ENCODE assay signal across 22 mouse cellular contexts in genomic region chr6:90363301-90363700, GRCm38 (mm10). TPM values are rescaled to one million over a fixed set of nuclear protein-coding genes. Genes with fewer than 3 reads are reported as not detected.
DNase-seq lines count a peak whose midpoint lies in the region; ATAC-seq and TF ChIP-seq lines count a peak whose summit lies in the region.
"Had no signal": no experiment of that assay in that cellular context is flagged by ENCODE, and none has a peak within 500 bp of the region (broad histone marks: within the 10 kb centered on the region; RNA-seq: fewer than 3 reads in every experiment).

No protein-coding gene starts in this region.

- peaks cover 15% of the 10 kb centered on the region for H3K36me3 ChIP-seq in liver, adult 2 months (ENCODE audit: control insufficient read depth, insufficient read depth, low read length)
- H3K36me3 ChIP-seq in liver, embryonic 12.5 days, result no peaks in the 10 kb centered on the region
- no peaks in the 10 kb centered on the region for H3K36me3 ChIP-seq in testis, adult 2 months (ENCODE audit: control insufficient read depth, insufficient read depth, low read length)
- H3K36me3 ChIP-seq: embryonic facial prominence, embryonic 12.5 days; forebrain, embryonic 15.5 days; heart, embryonic 10.5 days; hindbrain, embryonic 13.5 days had no signal

- no peaks in the 10 kb centered on the region for H3K4me1 ChIP-seq in liver, adult 2 months (ENCODE audit: control insufficient read depth, insufficient read depth, low read length)
- no peaks in the 10 kb centered on the region for H3K4me1 ChIP-seq in liver, embryonic 12.5 days
- peaks cover 2% of the 10 kb centered on the region for H3K4me1 ChIP-seq in testis, adult 2 months (ENCODE audit: control insufficient read depth, insufficient read depth, low read length)
- H3K4me1 ChIP-seq: hindbrain, embryonic 13.5 days had no signal

- no peak overlapping the region for H3K4me3 ChIP-seq in liver, adult 2 months (ENCODE audit: insufficient read depth, low read depth, low read length)
- no peak overlapping the region for H3K4me3 ChIP-seq in liver, embryonic 12.5 days
- peak overlapping the region; percentile 60; the same call in 1 of the 2 replicates for H3K4me3 ChIP-seq in testis, adult 2 months (ENCODE audit: control insufficient read depth, low read depth, low read length)
- H3K4me3 ChIP-seq: embryonic facial prominence, embryonic 12.5 days; forebrain, embryonic 15.5 days; heart, embryonic 10.5 days; hindbrain, embryonic 13.5 days had no signal

- ATAC-seq in liver, embryonic 12.5 days, result no peak
- ATAC-seq: forebrain, embryonic 15.5 days; hindbrain, postnatal 0 days had no signal

- no peaks in the 10 kb centered on the region for H3K79me2 ChIP-seq in liver, adult 2 months (ENCODE audit: control insufficient read depth, insufficient read depth, low read length)

- H3K9ac ChIP-seq in liver, adult 2 months (ENCODE audit: low read depth, low read length), result no peak overlapping the region
- H3K9ac ChIP-seq in liver, embryonic 12.5 days, result no peak overlapping the region
- H3K9ac ChIP-seq: embryonic facial prominence, embryonic 12.5 days; forebrain, embryonic 15.5 days; hindbrain, embryonic 13.5 days had no signal

- no peak for TF ChIP-seq CTCF in liver, adult 2 months (IDR thresholded peaks at IDR 0.05; ENCODE audit: low read depth, low read length)
- TF ChIP-seq CTCF in testis, adult 2 months (IDR thresholded peaks at IDR 0.05; ENCODE audit: control insufficient read depth, insufficient read depth, insufficient replicate concordance, low read depth, low read length), result no peak

- WGBS in liver, adult 2 months, result 76% methylated on average over 5 of the region's 5 CpGs
- 60% methylated on average over 5 of the region's 5 CpGs for WGBS in liver, embryonic 12.5 days (ENCODE audit: insufficient replicate concordance)

- no peak overlapping the region for H3K27ac ChIP-seq in liver, adult 2 months (replicated peaks; ENCODE audit: insufficient read depth, low read depth, low read length)
- H3K27ac ChIP-seq in liver, embryonic 12.5 days, result no peak overlapping the region
- peak overlapping the region; percentile 61; the same call in 1 of the 2 replicates for H3K27ac ChIP-seq in testis, adult 2 months (ENCODE audit: control insufficient read depth, insufficient read depth, low read depth, low read length)
- H3K27ac ChIP-seq: embryonic facial prominence, embryonic 12.5 days; forebrain, embryonic 15.5 days; heart, embryonic 10.5 days; hindbrain, embryonic 13.5 days; hindbrain, postnatal 0 days had no signal

- TF ChIP-seq POLR2A in liver, adult 2 months (IDR thresholded peaks at IDR 0.05; ENCODE audit: extremely low read depth, insufficient read depth, low read length), result no peak
- TF ChIP-seq POLR2A in testis, adult 2 months (IDR thresholded peaks at IDR 0.05; ENCODE audit: control insufficient read depth, low read depth, low read length), result no peak

- no peak overlapping the region for H3K4me2 ChIP-seq in liver, embryonic 12.5 days
- H3K4me2 ChIP-seq: embryonic facial prominence, embryonic 12.5 days; forebrain, embryonic 15.5 days; hindbrain, embryonic 13.5 days had no signal

- H3K9me3 ChIP-seq in liver, embryonic 12.5 days (replicated peaks), result no peaks in the 10 kb centered on the region
- H3K9me3 ChIP-seq: embryonic facial prominence, embryonic 12.5 days; forebrain, embryonic 15.5 days; heart, embryonic 10.5 days; hindbrain, embryonic 13.5 days had no signal

- peak; percentile 43 for DNase-seq in liver, adult 2 months (ENCODE audit: extremely low read depth, low read depth, low spot score)
- peak; percentile 67 for DNase-seq in adrenal gland, adult 8-10 months
- DNase-seq in adrenal gland, postnatal 14 days, result peak; percentile 72
- DNase-seq in thymus, adult 18-20 months, result no peak
- DNase-seq in thymus, postnatal 14 days, result no peak
- DNase-seq in cerebellum, adult 8-10 months, result no peak
- DNase-seq: cerebellum, adult 9-10 months; cerebellum, postnatal 25 days; gastrocnemius, postnatal 25 days; heart, adult 18-20 months; heart, postnatal 14 days had no signal

- no peaks in the 10 kb centered on the region for H3K27me3 ChIP-seq in liver, adult 2 months (ENCODE audit: control insufficient read depth, insufficient read depth, low read length)
- H3K27me3 ChIP-seq in liver, embryonic 12.5 days (replicated peaks), result no peaks in the 10 kb centered on the region
- H3K27me3 ChIP-seq in testis, adult 2 months (ENCODE audit: control insufficient read depth, insufficient read depth, low read length), result no peaks in the 10 kb centered on the region
- H3K27me3 ChIP-seq: embryonic facial prominence, embryonic 12.5 days; forebrain, embryonic 15.5 days; hindbrain, embryonic 13.5 days had no signal

RNA-seq across cellular contexts. Expression of gene Zxdc, which starts 6.0 kb away (rescaled TPM):
- total RNA-seq in liver, adult 2 months (2014; rRNA removed), result 9.8 and 13.3 TPM in 2 replicates
- 9.1 and 10.1 TPM in 2 replicates for polyA plus RNA-seq in liver, adult 2 months (2012; rRNA removed)
- polyA plus RNA-seq in liver, embryonic 12.5 days (2016; fragmentation: Nextera tagmentation; extraction: Ambion mirVana), result 5.6 and 7.9 TPM in 2 replicates
- 10 to 100 TPM; 23.2 to 35.3 (median 27.3) TPM for total RNA-seq in adrenal gland, adult 8-10 months (2022)
- total RNA-seq in adrenal gland, postnatal 14 days (2021), result 20.0 and 20.2 TPM in 2 replicates
- polyA plus RNA-seq in testis, adult 2 months (2012; rRNA removed), result 5.3 and 5.4 TPM in 2 replicates

RNA-seq across cellular contexts. Expression of gene Uroc1, which starts 30.2 kb away (rescaled TPM):
- total RNA-seq in liver, adult 2 months (2014; rRNA removed), result 239 and 296 TPM in 2 replicates
- 399 and 420 TPM in 2 replicates for polyA plus RNA-seq in liver, adult 2 months (2012; rRNA removed)
- polyA plus RNA-seq in liver, embryonic 12.5 days (2016; fragmentation: Nextera tagmentation; extraction: Ambion mirVana), result 3.9 TPM in 2 replicates
- under 1 TPM in 3 of 4 experiments, not detected in 1; 0.15 to 0.24 (median 0.17) TPM for total RNA-seq in adrenal gland, adult 8-10 months (2022)
- 1.9 and 32.3 TPM in 2 replicates for total RNA-seq in adrenal gland, postnatal 14 days (2021)
- not detected in 2 replicates for polyA plus RNA-seq in testis, adult 2 months (2012; rRNA removed)
- total RNA-seq: gastrocnemius, postnatal 25 days; heart, adult 18-20 months; heart, postnatal 14 days; hematopoietic stem cell, adult 5-6 weeks; hindbrain, postnatal 0 days had no signal
- polyA plus RNA-seq: embryonic facial prominence, embryonic 12.5 days; forebrain, embryonic 11.5 days; forebrain, embryonic 15.5 days; heart, embryonic 14.5 days; hindbrain, embryonic 13.5 days; intestine, embryonic 14.5 days had no signal

RNA-seq across cellular contexts. Expression of gene Chst13, which starts 38.3 kb away (rescaled TPM):
- total RNA-seq in liver, adult 2 months (2014; rRNA removed), result 9.3 and 11.9 TPM in 2 replicates
- polyA plus RNA-seq in liver, adult 2 months (2012; rRNA removed), result 26.8 and 42.7 TPM in 2 replicates
- polyA plus RNA-seq in liver, embryonic 12.5 days (2016; fragmentation: Nextera tagmentation; extraction: Ambion mirVana), result 14.5 and 16.7 TPM in 2 replicates
- total RNA-seq in adrenal gland, adult 8-10 months (2022), result under 1 TPM in 1 of 4 experiments, not detected in 3; 0.30 TPM
- total RNA-seq in adrenal gland, postnatal 14 days (2021), result 0.74 TPM in 1 of 2 replicates, not detected in the other
- polyA plus RNA-seq in testis, adult 2 months (2012; rRNA removed), result 1.9 and 2.7 TPM in 2 replicates
- total RNA-seq: heart, adult 18-20 months; hematopoietic stem cell, adult 5-6 weeks had no signal
- polyA plus RNA-seq: forebrain, embryonic 15.5 days; heart, embryonic 14.5 days had no signal

Comparison
In these comparisons a context has a peak if more than half of its experiments do, and no peak if none do; other contexts are left out.
1. DNase-seq: peak in liver, adult 2 months (single experiment), adrenal gland, adult 8-10 months (single experiment) and adrenal gland, postnatal 14 days (single experiment); none in thymus, adult 18-20 months (0 of 2), thymus, postnatal 14 days (single experiment) and cerebellum, adult 8-10 months (single experiment).